Mouse (Mus musculus): Measurements from ENCODE around the gene Ccdc88a.

Gene Ccdc88a

GRCm38 (mm10) chr11:29548504-29549424 lies 175.3 kb downstream of the Ccdc88a start:
- no peak for DNase-seq (ENCODE audit: low read depth)

DNA sequence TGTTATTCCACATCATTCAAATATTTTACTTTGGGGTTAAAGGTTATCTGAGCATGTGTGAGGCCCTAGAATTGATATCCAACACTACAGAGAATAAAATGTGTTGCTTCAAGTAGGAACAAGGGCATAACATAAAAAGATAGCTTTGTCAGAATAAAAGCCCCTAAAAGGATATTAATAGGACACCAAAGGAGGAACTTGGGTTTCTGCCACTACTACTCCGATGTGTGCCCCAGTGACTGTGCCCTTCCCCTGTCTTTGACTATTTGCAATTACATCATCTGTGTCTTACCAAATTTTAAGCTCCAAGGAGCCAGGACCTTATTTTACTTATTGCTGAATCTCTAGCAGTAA lies 175.9 kb downstream of the Ccdc88a start:
- DNase-seq (ENCODE audit: low read depth), result peak; percentile 16
